Mouse (Mus musculus) bone marrow, adult 2 months (tissue): ENCODE data around the gene Cfap100.

ENCODE experiments used
- CTCF ChIP-seq: fragments of 200-500 bp; IDR thresholded peaks from 2 replicates; pipeline ENCODE4 v1.5.1; 2011; ENCODE audit warnings: low read length, control low read depth; ENCODE audit not compliant: control insufficient read depth, insufficient read depth
- POLR2A ChIP-seq: fragments of 200-500 bp; IDR thresholded peaks from 2 replicates; pipeline ENCODE4 v1.6.1; 2011; ENCODE audit warnings: low read depth, mild to moderate bottlenecking, control low read depth, low read length, borderline replicate concordance; ENCODE audit not compliant: control insufficient read depth

- TF ChIP-seq CTCF (no peak), POLR2A (no peak)
These were observed 17.6 kb downstream of the Cfap100 start for GRCm38 (mm10) chr6:90410972-90411371.
